18 mouse cellular contexts compared by ENCODE assay signal in genomic region chr11:41812996-41813395, GRCm38 (mm10).
"Had no signal": no experiment of that assay in that cellular context is flagged by ENCODE, and none has a peak within 500 bp of the region (broad histone marks: within the 10 kb centered on the region; RNA-seq: fewer than 3 reads in every experiment).

No protein-coding gene starts in this region.

- H3K4me2 ChIP-seq: lung, embryonic 14.5 days; midbrain, embryonic 12.5 days; neural tube, embryonic 13.5 days; neural tube, embryonic 15.5 days had no signal

- H3K27ac ChIP-seq: midbrain, embryonic 10.5 days; midbrain, embryonic 12.5 days; neural tube, embryonic 13.5 days; neural tube, embryonic 15.5 days had no signal

- H3K36me3 ChIP-seq: midbrain, embryonic 10.5 days; midbrain, embryonic 12.5 days; neural tube, embryonic 13.5 days; neural tube, embryonic 15.5 days had no signal

- DNase-seq: lung, embryonic 14.5 days; lung, postnatal 10 days; lung, postnatal 4 days; midbrain, embryonic 14.5 days; retina, postnatal 1 day; right cerebral cortex, adult 18-20 months; right cerebral cortex, postnatal 25 days; right cerebral cortex, postnatal 4 days; spleen, adult 18-20 months; thymus, adult 2 months; thymus, postnatal 25 days; thymus, postnatal 4 days had no signal

- H3K27me3 ChIP-seq: midbrain, embryonic 12.5 days; neural tube, embryonic 13.5 days; neural tube, embryonic 15.5 days had no signal

- H3K9ac ChIP-seq: lung, embryonic 14.5 days; midbrain, embryonic 12.5 days; neural tube, embryonic 13.5 days; neural tube, embryonic 15.5 days had no signal

- H3K9me3 ChIP-seq: midbrain, embryonic 10.5 days; midbrain, embryonic 12.5 days; neural tube, embryonic 13.5 days; neural tube, embryonic 15.5 days had no signal

- ATAC-seq: midbrain, embryonic 16.5 days had no signal

- H3K4me3 ChIP-seq: midbrain, embryonic 10.5 days; midbrain, embryonic 12.5 days; myocyte; neural tube, embryonic 13.5 days; neural tube, embryonic 15.5 days had no signal

- H3K4me1 ChIP-seq: midbrain, embryonic 10.5 days; midbrain, embryonic 12.5 days; neural tube, embryonic 13.5 days; neural tube, embryonic 15.5 days had no signal
